Mouse (Mus musculus): Measurements from ENCODE around the gene Rhox3e. TPM values are rescaled to one million over a fixed set of nuclear protein-coding genes. Genes with fewer than 3 reads are reported as not detected.
"Not testable (repeated sequence)": the region's sequence is repeated elsewhere in the genome, so short reads cannot be mapped to it uniquely, and the experiment has no call there.

Rhox3e gene
- not detected in 2 replicates for polyA plus RNA-seq (2015; fragmentation: Nextera tagmentation; extraction: Ambion mirVana)

GRCm38 (mm10) chrX:37541719-37542118 is at the start of gene Rhox3e:
Gene Rhox3e (plus strand): TSS chrX:37542019.
- not testable (repeated sequence) for H3K27me3 ChIP-seq (replicated peaks; ENCODE audit: control insufficient read depth, insufficient read depth, low read length); H3K9me3 ChIP-seq (ENCODE audit: control insufficient read depth, low read length); H3K4me2 ChIP-seq (ENCODE audit: low read length); H3K9ac ChIP-seq (replicated peaks; ENCODE audit: low read depth, low read length); H3K36me3 ChIP-seq (ENCODE audit: control insufficient read depth, insufficient read depth); H3K27ac ChIP-seq (ENCODE audit: low read length); H3K4me1 ChIP-seq (replicated peaks; ENCODE audit: control insufficient read depth, insufficient read depth, low read length); H3K4me3 ChIP-seq (replicated peaks; ENCODE audit: low read length); ATAC-seq
- no CpG with 5 or more reads among the region's 4 CpGs for WGBS

GRCm38 (mm10) chrX:37514059-37514458 is 27.8 kb upstream of the Rhox3e start, which contains the start of gene Rhox4d:
Gene Rhox4d (plus strand): TSS chrX:37514359.
- H3K4me2 ChIP-seq (ENCODE audit: low read length); ATAC-seq; H3K4me3 ChIP-seq (replicated peaks; ENCODE audit: low read length); H3K4me1 ChIP-seq (replicated peaks; ENCODE audit: control insufficient read depth, insufficient read depth, low read length); H3K9ac ChIP-seq (replicated peaks; ENCODE audit: low read depth, low read length); H3K9me3 ChIP-seq (ENCODE audit: control insufficient read depth, low read length); H3K36me3 ChIP-seq (ENCODE audit: control insufficient read depth, insufficient read depth); H3K27me3 ChIP-seq (replicated peaks; ENCODE audit: control insufficient read depth, insufficient read depth, low read length); H3K27ac ChIP-seq (ENCODE audit: low read length): not testable (repeated sequence)
- 92% methylated on average over 12 of the region's 18 CpGs for WGBS

GRCm38 (mm10) chrX:37530152-37530551 is 11.7 kb upstream of the Rhox3e start, which contains the start of gene Rhox2e:
Gene Rhox2e (plus strand): TSS chrX:37530452.
- ATAC-seq; H3K9ac ChIP-seq (replicated peaks; ENCODE audit: low read depth, low read length); H3K27me3 ChIP-seq (replicated peaks; ENCODE audit: control insufficient read depth, insufficient read depth, low read length); H3K27ac ChIP-seq (ENCODE audit: low read length); H3K4me1 ChIP-seq (replicated peaks; ENCODE audit: control insufficient read depth, insufficient read depth, low read length); H3K4me3 ChIP-seq (replicated peaks; ENCODE audit: low read length); H3K36me3 ChIP-seq (ENCODE audit: control insufficient read depth, insufficient read depth); H3K9me3 ChIP-seq (ENCODE audit: control insufficient read depth, low read length); H3K4me2 ChIP-seq (ENCODE audit: low read length): not testable (repeated sequence)
- 96% methylated on average over 2 of the region's 8 CpGs for WGBS

- H3K27me3 ChIP-seq (replicated peaks; ENCODE audit: control insufficient read depth, insufficient read depth, low read length); H3K9ac ChIP-seq (replicated peaks; ENCODE audit: low read depth, low read length); H3K9me3 ChIP-seq (ENCODE audit: control insufficient read depth, low read length); H3K4me3 ChIP-seq (replicated peaks; ENCODE audit: low read length); ATAC-seq; H3K4me2 ChIP-seq (ENCODE audit: low read length); H3K36me3 ChIP-seq (ENCODE audit: control insufficient read depth, insufficient read depth); H3K4me1 ChIP-seq (replicated peaks; ENCODE audit: control insufficient read depth, insufficient read depth, low read length); H3K27ac ChIP-seq (ENCODE audit: low read length): not testable (repeated sequence)
- whole genome bisulfite sequencing: 98% methylated on average over 10 of the region's 18 CpGs
Measured at GRCm38 (mm10) chrX:37557112-37557511, 15.3 kb downstream of the Rhox3e start, which contains the start of gene Rhox4e. Gene Rhox4e (plus strand): TSS chrX:37557412.

GRCm38 (mm10) chrX:37571105-37571504 is 29.3 kb downstream of the Rhox3e start, which contains the start of gene Rhox2f:
Gene Rhox2f (plus strand): TSS chrX:37571405.
- H3K4me3 ChIP-seq (replicated peaks; ENCODE audit: low read length); H3K9me3 ChIP-seq (ENCODE audit: control insufficient read depth, low read length): not testable (repeated sequence)
- WGBS: 96% methylated on average over 5 of the region's 8 CpGs

GRCm38 (mm10) chrX:37572638-37573037 is 30.8 kb downstream of the Rhox3e start:
- H3K9me3 ChIP-seq (ENCODE audit: control insufficient read depth, low read length); H3K27me3 ChIP-seq (replicated peaks; ENCODE audit: control insufficient read depth, insufficient read depth, low read length); H3K4me3 ChIP-seq (replicated peaks; ENCODE audit: low read length); H3K27ac ChIP-seq (ENCODE audit: low read length); ATAC-seq; H3K9ac ChIP-seq (replicated peaks; ENCODE audit: low read depth, low read length); H3K36me3 ChIP-seq (ENCODE audit: control insufficient read depth, insufficient read depth); H3K4me2 ChIP-seq (ENCODE audit: low read length); H3K4me1 ChIP-seq (replicated peaks; ENCODE audit: control insufficient read depth, insufficient read depth, low read length): not testable (repeated sequence)
- WGBS: 44% methylated on average over 2 of the region's 2 CpGs

More at GRCm38 (mm10) chrX:37571105-37571504, 29.3 kb downstream of the Rhox3e start, which contains the start of gene Rhox2f:
- H3K27me3 ChIP-seq (replicated peaks; ENCODE audit: control insufficient read depth, insufficient read depth, low read length); H3K4me2 ChIP-seq (ENCODE audit: low read length); H3K27ac ChIP-seq (ENCODE audit: low read length); H3K36me3 ChIP-seq (ENCODE audit: control insufficient read depth, insufficient read depth); H3K9ac ChIP-seq (replicated peaks; ENCODE audit: low read depth, low read length); H3K4me1 ChIP-seq (replicated peaks; ENCODE audit: control insufficient read depth, insufficient read depth, low read length); ATAC-seq: not testable (repeated sequence)

GRCm38 (mm10) chrX:37580692-37581091 is 38.9 kb downstream of the Rhox3e start, which contains the start of gene Rhox3f:
Gene Rhox3f (plus strand): TSS chrX:37580992.
- H3K4me1 ChIP-seq (replicated peaks; ENCODE audit: control insufficient read depth, insufficient read depth, low read length); H3K4me3 ChIP-seq (replicated peaks; ENCODE audit: low read length); H3K27me3 ChIP-seq (replicated peaks; ENCODE audit: control insufficient read depth, insufficient read depth, low read length); H3K9me3 ChIP-seq (ENCODE audit: control insufficient read depth, low read length); H3K36me3 ChIP-seq (ENCODE audit: control insufficient read depth, insufficient read depth); H3K27ac ChIP-seq (ENCODE audit: low read length); ATAC-seq; H3K4me2 ChIP-seq (ENCODE audit: low read length); H3K9ac ChIP-seq (replicated peaks; ENCODE audit: low read depth, low read length): not testable (repeated sequence)

Other genes starting within 250 kb of the Rhox3e start
- gene Rhox3a2, start 162.0 kb upstream of the Rhox3e start, polyA plus RNA-seq (2015; fragmentation: Nextera tagmentation; extraction: Ambion mirVana): not detected in 2 replicates
- gene Rhox4a2, start 151.2 kb upstream of the Rhox3e start, polyA plus RNA-seq (2015; fragmentation: Nextera tagmentation; extraction: Ambion mirVana): not detected in 2 replicates
- not detected in 2 replicates for gene Rhox2b, start 130.0 kb upstream of the Rhox3e start, polyA plus RNA-seq (2015; fragmentation: Nextera tagmentation; extraction: Ambion mirVana)
- gene Rhox4b, start 109.5 kb upstream of the Rhox3e start, polyA plus RNA-seq (2015; fragmentation: Nextera tagmentation; extraction: Ambion mirVana): not detected in 2 replicates
- not detected in 2 replicates for gene Rhox2c, start 88.3 kb upstream of the Rhox3e start, polyA plus RNA-seq (2015; fragmentation: Nextera tagmentation; extraction: Ambion mirVana)
- gene Rhox3c, start 83.4 kb upstream of the Rhox3e start, polyA plus RNA-seq (2015; fragmentation: Nextera tagmentation; extraction: Ambion mirVana): not detected in 2 replicates
- not detected in 2 replicates for gene Rhox4c, start 61.7 kb upstream of the Rhox3e start, polyA plus RNA-seq (2015; fragmentation: Nextera tagmentation; extraction: Ambion mirVana)
- not detected in 2 replicates for gene Rhox2d, start 48.6 kb upstream of the Rhox3e start, polyA plus RNA-seq (2015; fragmentation: Nextera tagmentation; extraction: Ambion mirVana)
- gene Rhox4d, start 27.7 kb upstream of the Rhox3e start, polyA plus RNA-seq (2015; fragmentation: Nextera tagmentation; extraction: Ambion mirVana): not detected in 2 replicates
- not detected in 2 replicates for gene Rhox2e, start 11.6 kb upstream of the Rhox3e start, polyA plus RNA-seq (2015; fragmentation: Nextera tagmentation; extraction: Ambion mirVana)
- gene Rhox4e, start 15.4 kb downstream of the Rhox3e start, polyA plus RNA-seq (2015; fragmentation: Nextera tagmentation; extraction: Ambion mirVana): not detected in 2 replicates
- not detected in 2 replicates for gene Rhox2f, start 29.4 kb downstream of the Rhox3e start, polyA plus RNA-seq (2015; fragmentation: Nextera tagmentation; extraction: Ambion mirVana)
- not detected in 2 replicates for gene Rhox3f, start 39.0 kb downstream of the Rhox3e start, polyA plus RNA-seq (2015; fragmentation: Nextera tagmentation; extraction: Ambion mirVana)
- gene Rhox4f, start 65.7 kb downstream of the Rhox3e start, polyA plus RNA-seq (2015; fragmentation: Nextera tagmentation; extraction: Ambion mirVana): not detected in 2 replicates
- gene Rhox3g, start 86.6 kb downstream of the Rhox3e start, polyA plus RNA-seq (2015; fragmentation: Nextera tagmentation; extraction: Ambion mirVana): not detected in 2 replicates
- gene Rhox2g, start 101.5 kb downstream of the Rhox3e start, polyA plus RNA-seq (2015; fragmentation: Nextera tagmentation; extraction: Ambion mirVana): not detected in 2 replicates
- gene Rhox4g, start 109.3 kb downstream of the Rhox3e start, polyA plus RNA-seq (2015; fragmentation: Nextera tagmentation; extraction: Ambion mirVana): not detected in 2 replicates
- gene Rhox3h, start 126.7 kb downstream of the Rhox3e start, polyA plus RNA-seq (2015; fragmentation: Nextera tagmentation; extraction: Ambion mirVana): not detected in 2 replicates
- not detected in 2 replicates for gene Rhox2h, start 131.3 kb downstream of the Rhox3e start, polyA plus RNA-seq (2015; fragmentation: Nextera tagmentation; extraction: Ambion mirVana)

All from forebrain, embryonic 16.5 days (tissue).